In the genomic region with DNA sequence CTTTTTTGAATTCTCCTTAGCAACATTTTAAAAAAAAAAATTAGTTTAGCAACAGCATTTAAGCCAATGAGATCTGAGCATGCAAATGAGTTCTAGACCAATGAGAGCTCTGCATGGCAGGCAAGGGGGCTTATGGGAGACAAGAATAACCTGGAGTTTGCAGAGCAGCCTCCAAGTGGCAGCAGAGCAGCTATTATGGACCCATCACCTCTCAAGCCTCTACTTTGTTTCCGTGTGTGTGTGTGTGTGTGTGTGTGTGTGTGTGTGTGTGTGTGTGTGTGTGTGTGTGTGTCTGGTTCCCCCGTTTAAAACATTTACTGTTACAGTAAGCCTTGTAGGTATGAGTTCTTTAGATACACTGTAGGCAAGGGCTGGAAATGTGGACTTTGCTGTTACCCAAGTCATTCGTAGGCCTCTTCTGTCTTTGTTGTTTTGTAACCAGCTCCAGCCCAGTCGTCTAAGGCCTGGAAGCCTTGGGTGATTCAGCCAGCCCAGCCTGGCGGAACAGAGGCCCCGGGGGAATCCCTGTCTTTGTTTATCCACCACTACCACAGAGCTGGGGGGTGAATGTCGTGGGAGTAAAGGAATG, we compare ENCODE assay signal across 9 mouse cellular contexts. TPM values are rescaled to one million over a fixed set of nuclear protein-coding genes. Genes with fewer than 3 reads are reported as not detected.
DNase-seq lines count a peak whose midpoint lies in the region; ATAC-seq lines count a peak whose summit lies in the region.
"Had no signal": no experiment of that assay in that cellular context is flagged by ENCODE, and none has a peak within 500 bp of the region (broad histone marks: within the 10 kb centered on the region; RNA-seq: fewer than 3 reads in every experiment).

No protein-coding gene starts in this region.

- H3K4me3 ChIP-seq in hindbrain, embryonic 10.5 days, result peak overlapping the region; percentile 30; the same call in 1 of the 2 replicates
- H3K4me3 ChIP-seq in lung, embryonic 16.5 days (ENCODE audit: low read length), result no peak overlapping the region
- H3K4me3 ChIP-seq: megakaryocyte, embryonic 14.5 days had no signal

- H3K4me1 ChIP-seq in hindbrain, embryonic 10.5 days (replicated peaks), result peaks cover 34% of the 10 kb centered on the region
- peaks cover 31% of the 10 kb centered on the region for H3K4me1 ChIP-seq in lung, embryonic 16.5 days (replicated peaks; ENCODE audit: control insufficient read depth, insufficient read depth, low read length)

- no peaks in the 10 kb centered on the region for H3K9me3 ChIP-seq in hindbrain, embryonic 10.5 days
- no peaks in the 10 kb centered on the region for H3K9me3 ChIP-seq in lung, embryonic 16.5 days (ENCODE audit: control insufficient read depth, low read length)

- H3K36me3 ChIP-seq in hindbrain, embryonic 10.5 days, result peaks cover 45% of the 10 kb centered on the region
- peaks cover 19% of the 10 kb centered on the region for H3K36me3 ChIP-seq in lung, embryonic 16.5 days (ENCODE audit: control insufficient read depth, insufficient read depth, low read length)

- peak overlapping the region; percentile 86 for H3K27ac ChIP-seq in hindbrain, embryonic 10.5 days
- peak overlapping the region; percentile 88 for H3K27ac ChIP-seq in lung, embryonic 16.5 days (ENCODE audit: low read length)

- ATAC-seq in lung, embryonic 16.5 days (ENCODE audit: low read depth), result peak; percentile 95

- WGBS in hindbrain, embryonic 10.5 days, result 23% methylated on average over 7 of the region's 7 CpGs
- WGBS in lung, embryonic 16.5 days, result 19% methylated on average over 6 of the region's 7 CpGs

- peak overlapping the region; percentile 3; the same call in 1 of the 2 replicates for H3K4me2 ChIP-seq in lung, embryonic 16.5 days (ENCODE audit: low read depth, low read length)

- DNase-seq in MN1 (ENCODE audit: low spot score), result peak; percentile 93
- peak; percentile 57 for DNase-seq in c-Kit-positive CD71-positive TER-119-negative erythroid progenitor cells, embryonic 14.5 days (ENCODE audit: low read depth)
- DNase-seq in forelimb bud, embryonic 11.5 days (ENCODE audit: low read depth, low spot score), result peak; percentile 81
- DNase-seq in hindbrain, embryonic 10.5 days (ENCODE audit: low spot score), result peak; percentile 78
- DNase-seq in layer of hippocampus, adult 9-11 months, result peak; percentile 89
- DNase-seq in ovary, postnatal 14 days (ENCODE audit: low spot score), result peak; percentile 43
- peak; percentile 83 for DNase-seq in thymus, postnatal 14 days

- no peak overlapping the region for H3K9ac ChIP-seq in lung, embryonic 16.5 days (ENCODE audit: low read length)

- no peaks in the 10 kb centered on the region for H3K27me3 ChIP-seq in hindbrain, embryonic 10.5 days (ENCODE audit: insufficient read depth, poor library complexity, severe bottlenecking)
- no peaks in the 10 kb centered on the region for H3K27me3 ChIP-seq in lung, embryonic 16.5 days (ENCODE audit: control insufficient read depth, insufficient read depth, low read depth, low read length)
- H3K27me3 ChIP-seq: megakaryocyte, embryonic 14.5 days had no signal

RNA-seq across cellular contexts. Expression of a gene that starts 37.8 kb away (rescaled TPM):
- 170 and 178 TPM in 2 replicates for polyA plus RNA-seq in hindbrain, embryonic 10.5 days (2016; fragmentation: Nextera tagmentation; extraction: Ambion mirVana)
- 617 and 655 TPM in 2 replicates for polyA plus RNA-seq in lung, embryonic 16.5 days (2015; fragmentation: Nextera tagmentation; extraction: Ambion mirVana)

RNA-seq across cellular contexts. Expression of a gene that starts 46.5 kb away (rescaled TPM):
- polyA plus RNA-seq in hindbrain, embryonic 10.5 days (2016; fragmentation: Nextera tagmentation; extraction: Ambion mirVana), result 0.24 and 0.58 TPM in 2 replicates
- polyA plus RNA-seq in lung, embryonic 16.5 days (2015; fragmentation: Nextera tagmentation; extraction: Ambion mirVana), result 0.43 and 0.73 TPM in 2 replicates

RNA-seq across cellular contexts. Expression of a gene that starts 53.7 kb away (rescaled TPM):
- polyA plus RNA-seq in hindbrain, embryonic 10.5 days (2016; fragmentation: Nextera tagmentation; extraction: Ambion mirVana), result 44.7 and 54.0 TPM in 2 replicates
- 51.1 and 56.8 TPM in 2 replicates for polyA plus RNA-seq in lung, embryonic 16.5 days (2015; fragmentation: Nextera tagmentation; extraction: Ambion mirVana)

Comparison
In these comparisons a context has a peak if more than half of its experiments do, and no peak if none do; other contexts are left out.
1. DNase-seq: peak in every context shown above with its lines; median percentile 93 in MN1; 89 in layer of hippocampus, adult 9-11 months; 83 in thymus, postnatal 14 days; 81 in forelimb bud, embryonic 11.5 days; 78 in hindbrain, embryonic 10.5 days; 57 in c-Kit-positive CD71-positive TER-119-negative erythroid progenitor cells, embryonic 14.5 days; 43 in ovary, postnatal 14 days.